Mouse (Mus musculus): Measurements from ENCODE around the gene Bcl2l2.

The Bcl2l2 gene

GRCm38 (mm10) chr14:54937361-54938182, 54.4 kb downstream of the Bcl2l2 start:
- no peak for DNase-seq
